Mouse (Mus musculus) heart, adult 2 months (tissue): ENCODE measurements around the gene Asic3.

ENCODE experiments used
- CTCF ChIP-seq: fragments of 200-600 bp; IDR thresholded peaks from 2 replicates; pipeline ENCODE4 v1.8.1; 2022; ENCODE audit warnings: antibody characterized with exemption, mild to moderate bottlenecking, moderate library complexity
- EP300 ChIP-seq: fragments of 200-500 bp; IDR thresholded peaks from 2 replicates; pipeline ENCODE4 v1.6.1; 2011; ENCODE audit warnings: low read depth, low read length, control low read depth; ENCODE audit not compliant: insufficient read depth

DNA sequence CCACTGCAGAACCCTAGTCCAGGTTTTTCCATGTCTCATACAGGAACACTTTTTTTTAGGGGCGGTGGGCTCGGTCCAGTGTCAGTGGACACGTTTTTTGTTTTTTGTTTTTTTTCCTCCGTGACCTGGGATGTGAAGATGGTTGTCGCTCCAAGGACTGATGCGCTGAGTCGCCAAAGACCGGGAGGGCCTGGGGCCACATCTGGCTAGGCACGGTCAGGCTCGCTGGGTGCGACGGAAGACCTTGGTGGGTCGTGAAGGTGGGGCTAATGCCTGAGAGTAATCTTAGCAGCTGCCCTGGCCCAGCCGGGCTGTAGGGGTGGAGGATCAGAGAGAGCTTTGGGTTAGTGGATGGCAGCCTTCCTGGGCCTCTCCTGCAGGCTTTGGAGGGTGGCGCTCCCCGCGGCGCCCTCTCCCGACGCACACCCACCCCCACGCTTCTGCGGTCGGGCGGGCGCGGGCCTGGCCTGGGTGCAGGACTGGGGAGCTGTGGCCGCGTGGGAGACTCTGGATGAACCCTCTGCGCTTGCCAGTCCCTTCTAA is 39.6 kb downstream of the Asic3 start:
- TF ChIP-seq CTCF = peak; percentile 19
- TF ChIP-seq EP300 = no peak
